7 mouse cellular contexts compared by ENCODE assay signal in genomic region chr4:56222023-56222776, GRCm38 (mm10).
DNase-seq lines count a peak whose midpoint lies in the region; ATAC-seq and TF ChIP-seq lines count a peak whose summit lies in the region.

No protein-coding gene starts in this region.

- H3K4me3 ChIP-seq in ES-E14 (ENCODE audit: insufficient read depth in 1 of 2, low read depth in 1 of 2, low read length in 2 of 2, poor library complexity in 1 of 2, severe bottlenecking in 1 of 2), result no peak overlapping the region
- H3K4me3 ChIP-seq in limb, embryonic 14.5 days (replicated peaks; ENCODE audit: low read length), result no peak overlapping the region
- no peak overlapping the region for H3K4me3 ChIP-seq in midbrain, embryonic 14.5 days (replicated peaks; ENCODE audit: low read depth, low read length)

- H3K9ac ChIP-seq in ES-E14 (ENCODE audit: insufficient read depth, low read depth, low read length, poor library complexity, severe bottlenecking), result no peak overlapping the region
- H3K9ac ChIP-seq in limb, embryonic 14.5 days (ENCODE audit: low read depth, low read length, severe bottlenecking), result no peak overlapping the region
- H3K9ac ChIP-seq in midbrain, embryonic 14.5 days (replicated peaks; ENCODE audit: low read length), result no peak overlapping the region

- H3K27ac ChIP-seq in ES-E14 (ENCODE audit: insufficient read depth, low read depth, low read length, poor library complexity, severe bottlenecking), result no peak overlapping the region
- no peak overlapping the region for H3K27ac ChIP-seq in limb, embryonic 14.5 days (replicated peaks; ENCODE audit: low read depth, low read length)
- no peak overlapping the region for H3K27ac ChIP-seq in midbrain, embryonic 14.5 days (replicated peaks; ENCODE audit: low read depth, low read length)

- 31% methylated on average over 8 of the region's 8 CpGs for WGBS in limb, embryonic 14.5 days
- 36% methylated on average over 8 of the region's 8 CpGs for WGBS in midbrain, embryonic 14.5 days

- no peak for TF ChIP-seq POLR2A in limb, embryonic 14.5 days (IDR thresholded peaks at IDR 0.05; ENCODE audit: borderline replicate concordance, extremely low read depth, insufficient read depth, insufficient read length)

- no peak overlapping the region for H3K4me2 ChIP-seq in limb, embryonic 14.5 days (replicated peaks; ENCODE audit: low read depth, low read length, severe bottlenecking)
- no peak overlapping the region for H3K4me2 ChIP-seq in midbrain, embryonic 14.5 days (ENCODE audit: low read length)

- no peaks in the 10 kb centered on the region for H3K9me3 ChIP-seq in ES-E14 (ENCODE audit: control insufficient read depth, insufficient read depth, low read depth, low read length)
- H3K9me3 ChIP-seq in limb, embryonic 14.5 days (ENCODE audit: control insufficient read depth, low read length), result no peaks in the 10 kb centered on the region
- H3K9me3 ChIP-seq in midbrain, embryonic 14.5 days (ENCODE audit: control insufficient read depth, low read length), result no peaks in the 10 kb centered on the region

- no peaks in the 10 kb centered on the region for H3K36me3 ChIP-seq in ES-E14 (ENCODE audit: control insufficient read depth, insufficient read depth, low read length, poor library complexity, severe bottlenecking)
- H3K36me3 ChIP-seq in limb, embryonic 14.5 days (ENCODE audit: control insufficient read depth, insufficient read depth, low read length), result no peaks in the 10 kb centered on the region
- H3K36me3 ChIP-seq in midbrain, embryonic 14.5 days (ENCODE audit: control insufficient read depth, insufficient read depth, low read length), result no peaks in the 10 kb centered on the region

- no peaks in the 10 kb centered on the region for H3K27me3 ChIP-seq in limb, embryonic 14.5 days (ENCODE audit: control insufficient read depth, insufficient read depth, low read length)
- no peaks in the 10 kb centered on the region for H3K27me3 ChIP-seq in midbrain, embryonic 14.5 days (ENCODE audit: control insufficient read depth, insufficient read depth, low read length)

- peak; percentile 82 for ATAC-seq in frontal cortex, adult (ENCODE audit: low TSS enrichment)
- ATAC-seq in inflammation-experienced regulatory T-cells, adult 6 months, result peak; percentile 84
- peak; percentile 85 for ATAC-seq in limb, embryonic 14.5 days (ENCODE audit: low FRiP score, low read depth)
- ATAC-seq in midbrain, embryonic 14.5 days (ENCODE audit: low FRiP score, low TSS enrichment), result peak; percentile 46; the same call in 1 of the 2 replicates

- H3K4me1 ChIP-seq in ES-E14 (ENCODE audit: control insufficient read depth in 2 of 2, insufficient read depth in 2 of 2, low read length in 2 of 2, poor library complexity in 1 of 2), result no peaks in the 10 kb centered on the region
- peaks cover 12% of the 10 kb centered on the region for H3K4me1 ChIP-seq in limb, embryonic 14.5 days (ENCODE audit: control insufficient read depth, insufficient read depth, low read length)
- H3K4me1 ChIP-seq in midbrain, embryonic 14.5 days (ENCODE audit: control insufficient read depth, insufficient read depth, low read length), result peaks cover 18% of the 10 kb centered on the region

- in situ Hi-C loops in ES-E14 (cut with MboI; ENCODE audit: low sequenced_read_pairs in 2 of 2, unreplicated experiment in 2 of 2), result no loop called here

- DNase-seq in ES-E14 (ENCODE audit: low read depth, low spot score), result peak; percentile 28
- DNase-seq in adrenal gland, postnatal 14 days, result peak; percentile 84
- peak; percentile 73 for DNase-seq in limb, embryonic 14.5 days (ENCODE audit: low spot score)
- peak; percentile 55 for DNase-seq in midbrain, embryonic 14.5 days
- peak; percentile 50 to 78 for DNase-seq in spleen, postnatal 4 days (ENCODE audit: low spot score in 2 of 2)

TF ChIP-seq in ES-E14, 5 proteins besides CTCF, POLR2A, EP300 and RAD21:
- peak; percentile 41; the same call in 1 of the 2 replicates for TF ChIP-seq ZC3H11A (IDR thresholded peaks at IDR 0.05; ENCODE audit: borderline replicate concordance, low read depth, low read length)
- no peak for TF ChIP-seq ZNF384 (IDR thresholded peaks at IDR 0.05; ENCODE audit: low read depth, low read length)
TF ChIP-seq in ES-E14: peak in this region for 1.

Comparison
In these comparisons a context has a peak if more than half of its experiments do, and no peak if none do; other contexts are left out.
1. DNase-seq: peak in every context shown above with its lines; median percentile 84 in adrenal gland, postnatal 14 days; 73 in limb, embryonic 14.5 days; 64 in spleen, postnatal 4 days; 55 in midbrain, embryonic 14.5 days; 28 in ES-E14.